Mouse (Mus musculus): ENCODE measurements at regions not wholly inside any gene's neighbourhood (a gene's known extent, or its start where the extent isn't known, plus 50 kb on each side); places are given as distances from the start of the nearest gene placed in this dataset.
A peak's percentile ranks its signal among the peaks of the same experiment; 100 is the strongest.

DNA sequence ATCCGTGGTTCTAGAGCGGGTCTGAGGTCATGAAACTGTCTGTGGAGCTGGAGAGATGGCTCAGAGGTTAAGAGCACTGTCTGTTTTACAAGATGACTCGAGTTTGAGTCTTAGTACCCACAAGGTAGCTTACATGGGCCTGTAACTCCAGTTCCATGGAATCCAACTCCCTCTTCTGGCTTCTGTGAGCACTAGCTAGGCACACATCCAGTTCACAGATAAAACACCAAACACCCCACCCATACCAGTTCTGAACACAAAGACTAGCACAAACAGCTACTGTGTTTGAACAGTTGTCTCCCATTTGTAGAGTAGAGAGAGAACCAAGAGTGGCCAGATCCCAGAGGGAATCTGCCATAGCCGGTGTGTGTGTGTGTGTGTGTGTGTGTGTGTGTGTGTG lies 224.0 kb downstream of the Zfp36l1 start:
- TF ChIP-seq EP300 (IDR thresholded peaks at IDR 0.05; ENCODE audit: low read depth) (no peak), CTCF (IDR thresholded peaks at IDR 0.05; ENCODE audit: low read depth) (peak; percentile 18; the same call in 1 of the 2 replicates)
